Mouse (Mus musculus) left cerebral cortex, adult 9 months (tissue): ENCODE measurements around the gene Glp2r.
A peak's percentile ranks its signal among the peaks of the same experiment; 100 is the strongest.

Experiments
- DNase-seq, 2 experiments: peaks; one replicate each; pipeline ENCODE4 v3.0.0; 2022; ENCODE audit warnings: low spot score in 2 of 2

Glp2r gene

DNA sequence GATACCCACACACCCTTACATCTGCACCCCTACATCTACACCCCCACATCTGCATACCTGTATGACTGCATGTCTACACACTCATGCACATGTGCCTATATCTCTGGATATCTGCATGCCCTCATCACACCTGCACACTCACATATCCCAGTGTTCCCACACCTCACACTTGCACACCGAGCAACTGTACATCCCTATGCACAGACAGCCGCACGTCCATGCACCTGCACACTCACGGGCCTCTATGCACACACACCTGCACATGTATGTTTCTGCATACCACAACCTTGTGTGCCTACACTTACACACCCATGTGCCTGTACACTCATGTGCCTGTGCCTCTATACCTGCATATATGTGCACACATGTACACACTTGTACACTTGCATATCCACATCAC, 107.5 kb downstream of the Glp2r start:
- DNase-seq: no peak

DNA sequence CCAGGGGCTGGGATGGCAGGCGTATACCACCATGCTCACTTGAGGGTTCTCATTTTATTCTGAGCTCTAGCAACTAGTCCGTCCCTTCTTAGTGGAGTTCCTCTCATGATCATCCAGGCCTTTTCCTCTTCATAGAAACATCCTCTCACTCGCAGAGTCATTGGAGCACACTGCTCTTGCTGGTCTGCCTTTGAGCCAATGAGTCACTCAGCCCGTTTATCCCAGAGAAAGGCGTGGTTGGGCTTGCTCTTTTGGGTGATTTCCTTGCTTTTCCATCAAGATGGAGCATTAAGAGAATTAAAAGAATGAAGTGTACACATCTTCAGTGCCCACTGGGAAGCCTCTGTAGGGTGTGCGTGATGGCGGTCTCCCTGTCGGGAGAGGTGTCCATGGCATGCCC, 109.5 kb downstream of the Glp2r start:
- no peak for DNase-seq

DNA sequence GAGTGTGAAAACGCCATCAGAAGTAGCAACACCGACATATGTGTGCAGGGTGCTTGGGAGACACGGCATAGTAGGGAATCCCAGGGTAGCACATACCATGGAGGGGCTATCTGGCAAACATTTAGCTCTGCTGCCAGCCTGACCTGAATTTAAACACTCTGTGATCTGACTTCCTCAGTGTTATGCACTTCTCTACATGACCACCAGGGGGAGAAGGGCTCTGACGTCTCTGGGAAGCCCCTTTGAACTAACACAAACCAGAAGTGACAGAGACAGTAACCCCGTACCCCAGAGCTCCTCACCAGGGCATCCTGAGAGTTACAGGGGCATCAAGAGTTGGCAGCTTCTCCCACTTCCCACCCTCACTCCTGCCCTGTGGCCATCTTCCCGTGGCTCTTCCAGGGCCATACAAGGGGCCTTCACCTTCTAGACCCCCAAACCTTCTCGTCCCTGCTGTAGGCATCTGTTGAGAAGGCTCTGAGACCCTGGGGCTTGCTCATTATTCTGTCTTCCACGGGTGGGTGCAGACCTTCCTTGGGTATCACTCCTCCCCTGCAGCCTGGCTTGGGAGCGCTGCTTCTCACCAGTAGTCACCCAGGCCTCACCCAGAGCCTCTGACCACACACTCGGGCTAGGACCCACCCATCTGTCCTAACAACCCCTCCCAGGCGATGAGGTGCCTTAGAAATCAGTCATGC, 113.1 kb downstream of the Glp2r start:
- DNase-seq: no peak

DNA sequence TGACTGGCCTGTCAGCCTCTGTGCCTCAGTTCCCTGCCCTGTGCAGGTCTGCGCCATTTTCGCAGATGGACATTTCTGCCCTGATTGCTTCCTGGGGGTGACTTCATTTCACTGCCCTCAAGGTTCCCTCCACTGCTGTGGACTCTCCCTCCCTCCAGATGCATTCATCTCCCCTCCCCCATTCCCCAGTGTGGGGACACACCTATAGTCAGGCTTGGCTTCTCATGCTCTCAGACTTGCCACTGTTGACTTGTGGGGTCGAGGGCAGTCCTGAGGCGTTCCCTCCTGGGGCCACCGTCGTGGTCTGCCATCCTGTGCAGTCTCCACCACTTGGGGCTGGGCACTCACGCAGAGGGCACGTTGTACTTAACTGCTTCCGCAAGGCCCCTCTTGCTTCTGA, 114.1 kb downstream of the Glp2r start:
- no peak for DNase-seq

DNA sequence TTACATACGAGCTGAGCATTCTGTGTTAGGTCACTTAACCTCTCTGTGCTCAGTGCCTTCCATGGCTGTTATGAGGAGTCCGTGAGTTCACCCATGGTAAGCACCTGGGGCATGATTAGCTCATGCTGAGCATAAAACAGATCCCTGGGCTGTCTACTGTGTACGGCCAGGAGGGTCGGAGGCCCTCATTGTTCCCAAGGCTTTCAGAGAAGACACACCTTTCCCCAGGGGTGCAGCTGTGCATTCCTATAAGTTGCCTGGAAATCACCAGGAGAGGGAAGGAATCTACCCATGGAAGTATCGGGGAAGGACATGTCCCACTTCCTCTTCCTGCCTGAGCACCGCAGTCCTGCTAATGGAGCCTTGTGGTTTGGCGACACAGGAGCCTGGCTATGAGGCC, 114.6 kb downstream of the Glp2r start:
- no peak for DNase-seq

DNA sequence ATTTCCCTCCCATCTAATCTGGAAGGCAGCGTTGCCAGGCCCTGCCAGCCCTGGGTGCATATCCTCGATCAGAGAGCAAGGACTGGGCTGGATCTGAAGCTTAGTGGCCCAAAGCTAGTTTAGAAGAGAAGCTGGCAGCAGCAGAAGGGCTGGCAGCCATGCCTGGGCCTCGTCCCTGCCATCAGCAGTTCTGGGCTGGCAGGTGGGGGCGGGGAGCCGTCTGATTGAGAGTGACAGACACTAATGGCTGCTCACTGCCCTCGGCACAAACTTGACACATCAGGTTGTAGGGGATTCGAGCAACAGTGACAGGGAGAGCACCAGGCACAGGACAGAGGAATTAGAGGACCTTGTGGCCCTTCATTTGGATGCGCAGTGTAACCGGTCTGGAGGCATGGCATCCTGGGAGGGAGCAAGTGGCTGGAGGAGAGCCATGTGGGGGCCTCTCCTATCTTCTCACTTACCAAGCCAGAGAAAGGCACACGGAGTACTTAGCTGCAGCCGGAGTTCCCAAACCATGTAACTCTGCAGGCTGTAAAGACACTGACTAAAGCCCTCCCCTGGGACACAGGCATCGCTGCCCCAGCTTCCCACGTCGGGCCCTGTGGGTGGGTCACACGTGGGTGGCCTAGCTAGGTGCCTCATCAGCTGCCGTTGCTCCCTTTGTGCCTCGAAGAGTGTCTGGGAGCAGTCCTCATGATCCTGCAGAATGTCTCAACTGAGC, 115.6 kb downstream of the Glp2r start:
- DNase-seq: no peak

DNA sequence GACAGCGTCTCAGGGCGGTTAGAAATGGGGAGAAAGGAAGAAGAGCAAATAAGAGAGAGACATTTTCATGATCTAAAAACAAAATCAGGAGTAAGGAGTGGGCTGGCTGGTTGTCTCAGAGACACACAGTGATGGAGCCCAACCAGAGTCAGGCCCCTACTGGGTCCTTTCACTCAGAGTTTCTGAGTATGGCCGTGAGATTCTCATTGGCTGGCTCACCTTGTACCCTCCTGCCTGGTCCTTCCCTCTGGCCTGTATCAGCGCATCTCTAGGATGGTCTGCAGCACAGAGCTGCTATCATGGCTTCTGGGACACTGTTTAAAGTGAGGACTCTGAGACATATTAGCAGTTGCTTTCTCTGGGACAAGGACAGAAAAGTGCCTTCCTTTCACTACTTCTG, 116.4 kb downstream of the Glp2r start:
- no peak for DNase-seq

DNA sequence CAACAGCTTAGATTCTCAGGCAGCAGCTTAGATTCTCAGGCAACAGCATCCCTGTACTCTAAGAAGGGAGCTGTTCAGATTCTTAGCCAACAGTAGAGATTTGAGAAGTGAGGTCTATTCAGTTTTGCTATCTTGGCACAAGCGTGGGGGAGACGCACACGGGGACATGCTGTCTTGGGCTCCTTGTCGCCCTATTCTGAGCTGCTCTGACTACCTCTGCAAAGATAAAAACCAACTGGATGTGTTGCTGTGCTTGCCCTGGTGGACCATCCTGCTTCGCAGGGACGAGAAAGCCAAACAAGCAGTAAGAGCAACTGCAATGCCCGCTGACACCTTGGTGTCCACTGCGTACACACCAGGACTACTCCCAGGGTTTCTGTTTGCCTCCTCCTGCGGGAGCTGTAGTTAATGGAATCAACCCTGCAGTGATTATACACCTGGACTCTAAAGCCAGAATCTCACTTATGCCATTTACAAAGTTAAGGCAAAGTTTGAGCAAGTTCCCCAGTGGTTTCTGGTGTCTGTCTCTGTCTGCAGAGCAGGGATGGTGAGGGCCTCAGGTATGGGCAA, 117.3 kb downstream of the Glp2r start:
- no peak for DNase-seq

DNA sequence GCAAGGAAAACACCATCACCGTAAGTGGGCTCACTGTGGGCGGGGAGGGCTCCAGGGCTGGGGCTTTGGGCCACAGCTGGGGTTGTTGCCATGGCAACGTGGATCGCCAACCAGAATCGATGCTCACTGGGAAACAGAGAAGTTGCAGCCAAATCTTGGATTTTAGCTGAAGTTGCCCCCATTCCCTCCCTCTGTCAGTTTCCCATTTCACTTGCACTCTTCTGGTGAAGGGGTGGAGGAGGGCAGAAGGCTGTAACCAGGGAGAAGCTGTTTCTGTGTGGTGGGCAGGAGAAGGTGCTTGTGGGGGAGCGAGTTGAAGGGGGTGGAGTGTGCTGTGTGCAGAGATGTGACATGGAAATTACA, 118.1 kb downstream of the Glp2r start:
- DNase-seq: no peak

DNA sequence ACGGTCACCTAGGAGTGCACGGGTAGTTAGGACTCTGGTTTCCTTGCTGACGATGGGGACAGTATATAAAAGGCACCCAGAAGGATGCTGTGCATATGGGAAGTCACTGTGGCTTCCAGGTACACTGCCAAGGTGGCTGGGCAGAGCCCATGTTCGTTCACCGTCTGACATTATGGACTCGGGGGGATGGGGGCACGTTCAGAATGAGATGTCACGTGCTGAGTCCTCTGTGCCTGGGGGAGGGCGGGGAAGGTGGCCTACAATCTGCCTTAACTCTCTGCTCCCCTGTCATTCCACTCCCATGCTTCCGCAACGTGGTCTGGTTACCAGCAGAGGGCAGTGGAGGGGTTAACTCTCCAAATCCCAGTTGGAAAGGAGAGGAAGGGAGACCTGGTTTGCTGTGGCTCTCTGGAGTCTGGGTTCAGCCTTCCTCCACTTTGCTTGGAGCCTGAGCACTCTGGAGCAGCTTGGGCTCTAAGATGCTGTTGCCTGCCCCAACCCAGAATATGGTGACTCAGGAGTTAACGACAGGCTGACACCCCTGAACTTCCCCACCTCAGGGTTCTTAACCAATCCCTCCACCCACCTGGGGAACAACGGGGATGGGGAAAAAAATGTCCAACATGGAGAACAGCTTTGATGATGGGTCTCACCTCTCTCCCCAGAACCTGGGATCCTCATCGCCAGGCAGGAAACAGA, 118.6 kb downstream of the Glp2r start:
- peak in 1 of 2 experiments; percentile 68 for DNase-seq

DNA sequence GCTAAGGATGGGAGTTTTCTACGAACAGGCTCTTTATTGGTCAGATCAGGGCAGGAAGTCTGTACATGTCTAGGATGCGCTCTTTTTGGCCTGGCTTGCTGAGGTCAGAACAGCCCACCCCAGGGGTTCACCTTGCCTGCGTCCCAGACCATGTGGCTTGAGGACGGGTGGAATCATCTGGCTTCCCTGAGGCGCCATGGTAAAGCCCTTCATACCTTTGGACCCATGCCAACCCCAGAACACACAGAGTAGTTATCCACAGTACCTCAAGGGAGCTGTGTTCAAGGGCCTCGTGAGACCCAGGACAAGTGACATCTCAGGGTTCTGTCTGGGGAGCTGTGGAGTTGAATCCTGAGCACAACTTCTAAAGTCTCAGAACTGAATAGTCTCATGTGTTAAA, 119.2 kb downstream of the Glp2r start:
- DNase-seq: no peak

DNA sequence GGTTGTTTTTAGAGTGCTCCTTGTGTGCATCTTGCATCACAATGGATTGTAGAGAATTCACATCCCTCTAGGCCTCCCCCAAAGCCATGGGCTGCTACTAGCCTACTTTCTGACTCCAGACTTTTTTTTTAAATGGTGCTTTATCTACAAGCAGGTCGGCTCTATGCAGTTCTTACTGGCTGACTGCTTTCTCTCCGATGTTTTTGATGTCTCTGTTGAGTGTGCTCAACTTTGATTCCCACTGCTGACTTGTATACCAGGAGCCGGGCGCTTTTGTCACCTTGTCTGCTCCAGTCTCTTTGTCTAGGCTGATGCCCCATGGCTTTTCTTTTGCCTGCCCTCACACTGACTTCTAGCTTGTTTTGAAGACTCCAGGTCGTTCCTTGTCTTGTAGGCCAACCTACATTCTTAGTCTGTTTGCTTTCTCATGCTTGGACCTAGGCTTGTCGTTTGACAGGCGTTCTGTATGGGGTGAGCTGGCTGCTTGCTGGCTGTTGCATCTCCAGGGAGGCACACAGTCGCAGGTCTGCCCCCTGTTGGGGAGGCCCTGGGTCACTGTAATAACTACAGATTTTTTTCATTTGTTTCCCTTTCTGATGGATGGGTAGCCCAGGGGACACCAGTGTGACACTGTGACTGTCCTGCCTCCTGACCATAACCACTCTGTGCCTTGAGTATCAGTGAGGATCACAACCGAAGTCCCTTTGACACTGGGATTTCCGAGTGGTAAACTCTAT, 120.8 kb downstream of the Glp2r start:
- no peak for DNase-seq

DNA sequence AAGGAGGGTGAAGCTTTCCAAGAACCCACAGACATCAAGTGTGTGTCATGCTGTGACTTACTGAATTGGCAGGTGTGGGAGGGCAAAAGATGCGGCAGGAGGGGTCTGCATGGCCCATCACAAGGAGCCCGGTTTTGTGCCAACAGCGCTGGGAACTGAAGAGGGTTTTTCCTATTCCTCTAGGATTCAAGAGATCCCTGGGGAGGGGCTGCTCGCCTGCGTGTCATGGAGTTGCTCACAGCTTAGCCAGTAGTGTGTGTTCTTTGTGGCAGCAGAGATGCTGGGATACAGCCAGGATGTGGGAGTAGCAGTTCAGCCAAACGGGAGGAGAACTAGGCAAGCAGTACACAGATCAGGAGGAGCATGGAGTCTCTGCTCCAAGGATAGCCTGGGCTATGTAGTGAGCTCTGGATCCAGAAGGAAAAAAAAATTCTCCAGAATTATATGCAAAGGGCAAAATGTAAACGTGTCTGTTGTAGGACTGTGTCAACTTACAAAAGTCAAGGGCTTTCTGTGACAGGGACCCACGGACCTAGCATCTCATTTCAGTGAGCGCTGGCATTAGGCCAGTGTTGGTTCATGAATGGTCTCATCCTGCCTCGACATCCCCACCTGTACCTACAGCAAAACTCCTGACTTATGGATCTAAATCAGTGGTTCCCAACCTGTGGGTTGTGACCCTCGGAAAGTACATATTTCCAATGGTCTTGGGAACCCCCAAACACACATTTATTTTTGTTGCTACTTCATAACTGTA, 122.1 kb downstream of the Glp2r start:
- peak in 1 of 2 experiments; percentile 82 for DNase-seq

DNA sequence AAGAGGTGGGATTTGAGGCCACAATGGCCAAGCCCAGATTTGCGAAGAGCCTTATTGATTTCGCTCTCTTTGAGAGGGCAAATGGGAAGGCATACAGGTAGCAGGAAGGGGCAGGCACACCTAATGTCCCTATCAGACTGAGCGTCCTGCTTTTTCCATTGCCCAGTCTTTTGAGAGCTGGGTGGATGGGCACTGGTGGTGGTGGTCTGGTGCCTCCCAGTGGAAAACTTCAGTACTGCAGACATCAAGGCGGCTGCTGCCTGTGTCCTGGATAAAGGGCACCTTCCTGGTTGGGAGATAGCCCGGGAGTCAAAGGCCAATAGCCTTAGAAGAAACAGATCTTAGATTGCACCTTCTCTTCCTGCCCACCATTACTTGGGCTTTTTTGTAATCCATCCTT, 123.2 kb downstream of the Glp2r start:
- DNase-seq: peak in 1 of 2 experiments; percentile 88

DNA sequence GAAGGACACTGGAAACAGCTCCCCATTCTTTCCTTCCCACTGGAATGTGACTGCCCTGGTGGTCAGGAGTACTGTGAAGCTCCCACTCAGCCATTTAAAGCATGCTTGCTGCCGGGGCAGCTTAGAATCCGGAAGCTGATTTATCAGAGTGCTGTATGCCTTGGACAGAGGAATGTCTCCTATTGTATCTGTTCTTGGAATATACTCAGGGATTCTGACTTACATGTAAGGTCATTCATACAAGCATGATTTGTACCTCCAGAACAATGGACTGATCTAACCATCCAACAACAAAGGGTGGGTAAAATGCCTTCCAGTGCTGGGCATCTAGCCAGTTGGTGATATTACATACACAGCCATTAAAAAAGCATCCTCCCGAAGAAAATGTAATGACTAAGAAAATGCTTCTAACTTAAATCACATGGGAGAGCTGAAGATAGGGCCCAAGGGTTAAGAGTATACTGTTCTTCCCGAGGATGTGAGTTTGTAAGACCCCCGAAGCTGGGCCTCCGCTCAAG, 126.3 kb downstream of the Glp2r start:
- no peak for DNase-seq

DNA sequence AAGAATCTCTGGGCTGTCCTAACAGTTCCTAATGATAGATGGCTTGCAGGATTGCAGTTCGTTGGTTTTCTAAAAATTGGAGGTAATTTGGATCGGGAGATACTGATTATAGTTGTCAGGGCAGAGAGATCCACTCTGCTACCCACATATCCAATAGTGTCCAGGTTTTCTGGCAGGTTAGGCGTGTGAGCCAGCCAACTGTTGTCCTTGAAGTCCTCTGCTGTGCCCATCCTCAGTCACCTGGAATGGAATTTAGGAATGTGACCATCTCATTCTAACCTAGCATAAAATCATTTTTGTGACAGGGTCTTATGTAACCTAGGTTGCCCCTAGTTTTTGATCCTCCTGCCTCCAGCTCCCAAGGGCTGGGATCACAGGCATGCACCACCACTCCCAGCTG, 127.5 kb downstream of the Glp2r start:
- no peak for DNase-seq

DNA sequence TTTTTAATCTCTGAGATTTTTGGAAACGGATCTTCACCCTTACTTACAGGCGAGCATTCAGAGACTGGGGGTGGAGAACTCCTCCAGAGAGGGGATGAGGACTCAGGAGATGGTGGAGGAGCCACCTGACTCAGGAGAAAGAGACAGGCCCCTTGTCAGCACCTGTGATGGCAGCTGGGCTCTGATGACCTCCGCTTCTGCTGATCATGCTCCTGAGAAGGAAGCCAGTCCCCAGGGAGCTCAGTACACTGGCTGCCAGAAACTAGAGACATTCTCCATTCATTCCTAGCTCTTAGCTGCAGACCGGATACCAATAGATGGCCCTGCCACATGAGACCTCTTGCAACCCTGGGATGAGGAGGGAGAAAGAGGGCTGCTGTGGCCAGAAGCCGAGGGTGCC, 128.1 kb downstream of the Glp2r start:
- DNase-seq: no peak

DNA sequence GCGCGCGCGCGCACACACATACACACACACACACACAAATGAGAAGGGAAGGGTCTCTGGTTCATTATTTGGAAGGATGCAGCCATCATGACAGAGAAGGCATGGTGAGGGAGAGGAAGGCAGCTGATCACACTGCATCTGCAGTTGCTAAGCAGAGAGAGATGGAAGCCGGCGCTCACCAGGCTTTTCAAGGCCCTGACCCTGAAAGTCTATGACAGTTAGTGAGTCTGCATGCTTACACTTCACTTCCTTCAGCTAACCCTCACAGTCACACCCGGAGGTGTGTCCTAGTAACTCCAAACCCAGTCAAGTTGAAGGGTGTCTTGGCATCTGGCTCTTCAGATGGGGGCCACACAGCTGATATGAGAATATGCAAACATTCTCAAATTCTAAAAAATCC, 128.5 kb downstream of the Glp2r start:
- DNase-seq: no peak

DNA sequence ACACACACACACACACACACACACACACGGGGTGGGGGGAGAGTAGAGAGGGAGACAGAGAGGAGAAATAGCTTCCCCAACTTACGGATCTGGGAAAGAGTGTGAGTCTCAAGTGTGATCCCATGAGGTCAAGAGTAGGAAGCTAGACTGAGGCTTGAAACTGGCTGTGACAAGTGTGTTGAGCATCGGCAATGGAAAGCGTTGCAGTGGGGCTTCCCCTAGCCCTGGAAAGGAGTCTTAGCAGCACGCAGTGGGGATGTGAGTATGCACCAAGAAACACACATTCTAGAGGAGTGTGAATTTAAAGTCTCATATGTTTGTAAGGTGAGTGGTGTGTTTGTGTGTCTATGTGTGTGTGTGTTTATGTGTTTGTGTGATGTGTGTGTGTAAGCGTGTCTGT, 130.7 kb downstream of the Glp2r start:
- DNase-seq: no peak

DNA sequence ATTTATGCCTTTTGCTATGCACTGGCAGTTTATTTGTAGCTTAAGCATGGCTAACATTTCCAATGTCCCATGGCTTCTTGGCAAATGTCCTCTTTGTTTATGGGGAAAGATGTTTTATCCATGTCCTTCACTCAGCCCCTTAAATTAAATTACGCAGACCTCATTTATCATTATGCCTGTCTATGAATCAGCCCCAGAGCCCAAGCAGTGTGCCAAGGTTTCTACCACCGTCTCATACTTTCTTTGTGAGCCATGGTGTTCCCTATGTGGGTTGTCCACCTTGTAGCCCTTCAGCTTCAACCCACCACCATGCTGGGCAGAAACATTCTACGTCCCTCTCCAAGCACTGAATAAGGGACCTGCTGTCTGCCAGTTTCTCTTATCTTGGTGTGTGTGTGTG, 132.6 kb downstream of the Glp2r start:
- no peak for DNase-seq
